Mouse (Mus musculus) MEL (cell line): ENCODE data around the gene Scg5. TPM values are rescaled to one million over a fixed set of nuclear protein-coding genes. Genes with fewer than 3 reads are reported as not detected.

Experiments
- DNase-seq: peaks from one replicate; pipeline ENCODE4 v3.0.0; 2011; ENCODE audit warnings: low read depth, low spot score
- H3K27ac ChIP-seq: 2 replicates; pipeline ENCODE4 v1.5.1; 2012; ENCODE audit warnings: low read depth, mild to moderate bottlenecking, control low read depth, low read length, moderate library complexity; ENCODE audit not compliant: control insufficient read depth
- H3K27me3 ChIP-seq, 2 experiments: fragments of 150-350 bp in 1 of 2; sonication (generic) in 1 of 2; 2 replicates each; pipeline ENCODE4 v1.6.1; 2012; ENCODE audit warnings: low read length in 2 of 2, mild to moderate bottlenecking in 2 of 2, improper control_type of control experiment in 1 of 2, moderate library complexity in 1 of 2; ENCODE audit not compliant: insufficient read depth in 2 of 2, control insufficient read depth in 1 of 2
- H3K36me3 ChIP-seq, 2 experiments: 2 replicates each; pipeline ENCODE4 v1.6.1; 2012 to 2014; ENCODE audit warnings: low read length in 2 of 2, improper control_type of control experiment in 1 of 2, inconsistent platforms in 1 of 2, mild to moderate bottlenecking in 1 of 2; ENCODE audit not compliant: insufficient read depth in 2 of 2, control insufficient read depth in 1 of 2
- H3K4me1 ChIP-seq, 2 experiments: fragments of 150-350 bp in 1 of 2; sonication (generic) in 1 of 2; 2 replicates each; pipeline ENCODE4 v1.6.1; 2012; ENCODE audit warnings: low read length in 2 of 2, improper control_type of control experiment in 1 of 2, mild to moderate bottlenecking in 1 of 2; ENCODE audit not compliant: insufficient read depth in 2 of 2, control insufficient read depth in 1 of 2
- H3K4me3 ChIP-seq, 2 experiments: fragments of 150-350 bp in 1 of 2; sonication (generic) in 1 of 2; 2 replicates each; pipeline ENCODE4 v1.5.1; 2012; ENCODE audit warnings: low read depth in 2 of 2, low read length in 2 of 2, mild to moderate bottlenecking in 2 of 2, moderate library complexity in 2 of 2, control low read depth in 1 of 2, improper control_type of control experiment in 1 of 2; ENCODE audit not compliant: control insufficient read depth in 1 of 2, insufficient read depth in 1 of 2
- H3K79me2 ChIP-seq: 2 replicates; pipeline ENCODE4 v1.6.1; 2012; ENCODE audit warnings: mild to moderate bottlenecking, low read length, moderate library complexity; ENCODE audit not compliant: control insufficient read depth, poor library complexity, insufficient read depth
- H3K9ac ChIP-seq: 2 replicates; pipeline ENCODE4 v1.6.1; 2012; ENCODE audit warnings: low read depth, mild to moderate bottlenecking, control low read depth, low read length, moderate library complexity; ENCODE audit not compliant: control insufficient read depth, poor library complexity, severe bottlenecking
- H3K9me3 ChIP-seq: fragments of 150-350 bp; sonication (generic); replicated peaks from 2 replicates; pipeline ENCODE4 v1.6.1; 2012; ENCODE audit warnings: mild to moderate bottlenecking, low read length, improper control_type of control experiment, moderate library complexity; ENCODE audit not compliant: insufficient read depth
- CHD1 ChIP-seq: IDR thresholded peaks from 2 replicates; pipeline ENCODE4 v1.6.1; 2012; ENCODE audit warnings: low read depth, mild to moderate bottlenecking, inconsistent platforms, low read length, improper control_type of control experiment
- CTCF ChIP-seq, 3 experiments: IDR thresholded peaks in 2 of 3; conservative IDR thresholded peaks in 1 of 3; 2 replicates each; pipeline ENCODE4 v1.5.1; 2011 to 2012; ENCODE audit warnings: low read length in 3 of 3, low read depth in 2 of 3, mild to moderate bottlenecking in 2 of 3, improper control_type of control experiment in 1 of 3, inconsistent platforms in 1 of 3, mixed read lengths in 1 of 3, moderate library complexity in 1 of 3; ENCODE audit not compliant: control insufficient read depth in 1 of 3, insufficient read depth in 1 of 3, poor library complexity in 1 of 3, severe bottlenecking in 1 of 3
- E2F4 ChIP-seq: IDR thresholded peaks from 2 replicates; pipeline ENCODE4 v1.6.1; 2011; ENCODE audit warnings: low read depth, low read length, improper control_type of control experiment, borderline replicate concordance
- EP300 ChIP-seq, 2 experiments: IDR thresholded peaks; 2 replicates each; pipeline ENCODE4 v1.6.1; 2011; ENCODE audit warnings: improper control_type of control experiment in 2 of 2, low read length in 2 of 2, low read depth in 1 of 2, mild to moderate bottlenecking in 1 of 2
- ETS1 ChIP-seq: IDR thresholded peaks from 2 replicates; pipeline ENCODE4 v1.6.1; 2012; ENCODE audit warnings: low read depth, mild to moderate bottlenecking, inconsistent platforms, low read length, improper control_type of control experiment, moderate library complexity
- KAT2A ChIP-seq: conservative IDR thresholded peaks from 2 replicates; pipeline ENCODE4 v1.6.1; 2012; ENCODE audit warnings: low read depth, low read length, improper control_type of control experiment, inconsistent platforms
- MAX ChIP-seq: IDR thresholded peaks from 2 replicates; pipeline ENCODE4 v1.6.1; 2011; ENCODE audit warnings: low read length, improper control_type of control experiment
- MEF2A ChIP-seq: IDR thresholded peaks from 2 replicates; pipeline ENCODE4 v1.6.1; 2014; ENCODE audit warnings: low read depth, mild to moderate bottlenecking, inconsistent platforms, low read length, improper control_type of control experiment; ENCODE audit not compliant: poor library complexity, insufficient replicate concordance, severe bottlenecking; ENCODE audit errors: extremely low read depth
- MYB ChIP-seq: IDR thresholded peaks from 2 replicates; pipeline ENCODE4 v1.6.1; 2011; ENCODE audit warnings: mild to moderate bottlenecking, low read depth, low read length, improper control_type of control experiment
- MYC ChIP-seq: IDR thresholded peaks from 2 replicates; pipeline ENCODE4 v1.6.1; 2011; ENCODE audit warnings: low read depth, mild to moderate bottlenecking, low read length, improper control_type of control experiment, moderate library complexity
- NRF1 ChIP-seq: IDR thresholded peaks from 2 replicates; pipeline ENCODE4 v1.6.1; 2014; ENCODE audit warnings: low read depth, mild to moderate bottlenecking, inconsistent platforms, low read length, improper control_type of control experiment, moderate library complexity; ENCODE audit not compliant: poor library complexity, insufficient read depth, severe bottlenecking
- POLR2AphosphoS2 ChIP-seq: IDR thresholded peaks from 2 replicates; pipeline ENCODE4 v1.6.1; 2011; ENCODE audit warnings: low read length, improper control_type of control experiment
- RAD21 ChIP-seq: IDR thresholded peaks from 2 replicates; pipeline ENCODE4 v1.6.1; 2011; ENCODE audit warnings: mild to moderate bottlenecking, low read depth, low read length, improper control_type of control experiment
- RCOR1 ChIP-seq: IDR thresholded peaks from 2 replicates; pipeline ENCODE4 v1.6.1; 2012; ENCODE audit warnings: low read depth, mild to moderate bottlenecking, inconsistent platforms, low read length, improper control_type of control experiment
- SIN3A ChIP-seq: IDR thresholded peaks from 2 replicates; pipeline ENCODE4 v1.6.1; 2012; ENCODE audit warnings: low read length, improper control_type of control experiment, inconsistent platforms
- SMC3 ChIP-seq: IDR thresholded peaks from 2 replicates; pipeline ENCODE4 v1.6.1; 2011; ENCODE audit warnings: low read depth, low read length, improper control_type of control experiment
- TBP ChIP-seq: IDR thresholded peaks from 2 replicates; pipeline ENCODE4 v1.8.0; 2011; ENCODE audit warnings: low read depth, low read length, improper control_type of control experiment
- TCF12 ChIP-seq: IDR thresholded peaks from 2 replicates; pipeline ENCODE4 v1.6.1; 2014; ENCODE audit warnings: low read depth, mild to moderate bottlenecking, inconsistent platforms, low read length, improper control_type of control experiment, moderate library complexity
- UBTF ChIP-seq: IDR thresholded peaks from 2 replicates; pipeline ENCODE4 v1.6.1; 2012; ENCODE audit warnings: low read depth, mild to moderate bottlenecking, inconsistent platforms, low read length, improper control_type of control experiment, moderate library complexity, borderline replicate concordance; ENCODE audit not compliant: insufficient read depth
- USF2 ChIP-seq, 2 experiments: IDR thresholded peaks; 2 replicates each; pipeline ENCODE4 v1.6.1; 2011 to 2012; ENCODE audit warnings: improper control_type of control experiment in 2 of 2, low read length in 2 of 2, borderline replicate concordance in 1 of 2, inconsistent platforms in 1 of 2, low read depth in 1 of 2, mild to moderate bottlenecking in 1 of 2; ENCODE audit not compliant: insufficient read depth in 1 of 2
- ZMIZ1 ChIP-seq: IDR thresholded peaks from 2 replicates; pipeline ENCODE4 v1.6.1; 2012; ENCODE audit warnings: low read depth, mild to moderate bottlenecking, inconsistent platforms, low read length, improper control_type of control experiment, moderate library complexity
- polyA plus RNA-seq, 2 experiments: library from polyadenylated mRNA; stranded (reverse) in 1 of 2; unstranded in 1 of 2; fragments of >175 nt in 1 of 2; fragments of >200 nt in 1 of 2; gene quantifications; 2 replicates each; pipeline versions ENCODE4 v1.2.1 to v1.2.4; 2012; ENCODE audit warnings: low replicate concordance in 2 of 2, low read depth in 1 of 2; ENCODE audit not compliant: insufficient read length in 2 of 2, insufficient read depth in 1 of 2, missing spikeins in 1 of 2
- total RNA-seq: library from RNA; depleted of rRNA; stranded (reverse); fragments of 300-350 nt; gene quantifications from 2 replicates; pipeline ENCODE4 v1.2.3, GENCODE M21; 2012

The Scg5 gene
- total and polyA plus RNA-seq, 3 experiments = 0.17 to 0.31 TPM; not detected in 1

DNA sequence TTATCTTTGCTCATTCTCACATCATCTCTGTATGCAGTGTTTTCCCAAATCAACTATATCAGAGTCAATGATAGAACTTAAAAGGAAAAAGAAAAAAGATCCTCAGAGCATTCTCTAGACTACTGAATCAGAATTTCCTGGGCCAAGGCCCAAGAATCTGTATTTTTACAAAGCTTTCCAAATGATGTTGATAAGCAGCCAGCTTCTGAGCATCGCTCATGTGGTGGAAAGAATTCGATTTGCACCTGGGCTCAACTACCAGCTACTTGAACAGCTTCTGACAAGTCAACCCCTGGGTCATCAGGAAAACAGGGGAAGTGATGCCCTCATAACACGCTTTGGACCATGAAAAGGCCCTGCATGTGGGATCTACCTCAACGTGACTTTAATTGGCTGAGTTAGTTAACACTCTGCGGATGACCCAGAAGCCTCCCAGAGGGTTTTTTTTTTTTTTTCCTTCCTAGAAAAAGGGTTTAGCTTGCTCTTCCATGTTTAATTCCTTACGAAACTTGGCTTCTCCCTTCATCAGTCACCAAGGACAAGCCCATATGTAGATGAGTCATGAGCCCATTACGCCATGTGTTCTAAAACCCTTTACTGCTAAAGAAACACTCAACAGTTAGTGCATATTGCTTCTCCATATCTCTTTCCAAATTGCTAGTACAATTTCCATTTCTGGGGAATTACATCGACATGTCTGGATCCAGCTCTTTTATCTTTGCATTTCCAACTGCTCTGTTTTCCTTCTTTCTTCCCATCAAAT lies 60.2 kb downstream of the Scg5 start:
- H3K27me3 ChIP-seq = no peaks in the 10 kb centered on the region
- TF ChIP-seq ETS1 = no peak
- no peak for TF ChIP-seq MEF2A
- TF ChIP-seq USF2 (IDR thresholded peaks at IDR 0.05; ENCODE audit: borderline replicate concordance in 1 of 2, insufficient read depth in 1 of 2, low read depth in 1 of 2, low read length in 2 of 2) = no peak
- TF ChIP-seq TCF12 = no peak
- no peak for TF ChIP-seq EP300 (IDR thresholded peaks at IDR 0.05; ENCODE audit: low read depth in 1 of 2, low read length in 2 of 2)
- no peak for TF ChIP-seq ZMIZ1
- no peak for TF ChIP-seq MYB
- no peak for TF ChIP-seq SIN3A
- no peak for TF ChIP-seq KAT2A
- TF ChIP-seq, all 39 proteins: peak for 0
- no peak overlapping the region for H3K9ac ChIP-seq
- H3K9me3 ChIP-seq = no peaks in the 10 kb centered on the region
- DNase-seq = no peak
- H3K4me1 ChIP-seq = no peaks in the 10 kb centered on the region
- no peaks in the 10 kb centered on the region for H3K79me2 ChIP-seq
- no peak overlapping the region for H3K27ac ChIP-seq
- H3K36me3 ChIP-seq = no peaks in the 10 kb centered on the region
- no peak overlapping the region for H3K4me3 ChIP-seq

DNA sequence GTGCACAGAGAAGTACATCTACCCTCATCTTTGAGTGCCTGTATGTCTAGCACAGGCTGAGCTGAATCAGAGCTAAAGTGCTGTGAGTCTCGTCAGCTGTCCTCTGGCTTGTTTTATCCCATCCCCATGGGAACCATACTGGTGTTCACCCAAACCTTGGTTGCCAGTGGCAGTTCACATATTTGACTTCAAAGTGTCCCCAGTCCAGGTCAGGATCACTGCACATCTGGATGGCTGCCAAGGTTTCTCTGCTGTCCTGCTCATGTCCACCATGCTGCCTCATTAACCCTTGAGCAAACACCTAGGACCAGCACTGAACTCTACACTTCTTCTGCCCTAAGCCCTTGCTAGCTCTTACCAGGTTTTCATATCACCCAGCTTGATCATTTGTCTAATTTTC lies 63.0 kb downstream of the Scg5 start:
- no peak for DNase-seq
- H3K27ac ChIP-seq = no peak overlapping the region
- H3K36me3 ChIP-seq = no peaks in the 10 kb centered on the region
- H3K4me1 ChIP-seq = no peaks in the 10 kb centered on the region
- no peaks in the 10 kb centered on the region for H3K9me3 ChIP-seq
- no peak overlapping the region for H3K9ac ChIP-seq
- no peak overlapping the region for H3K4me3 ChIP-seq
- no peak for TF ChIP-seq CHD1
- no peak for TF ChIP-seq UBTF
- no peak for TF ChIP-seq MYB
- no peak for TF ChIP-seq SIN3A
- no peaks in the 10 kb centered on the region for H3K27me3 ChIP-seq
- H3K79me2 ChIP-seq = no peaks in the 10 kb centered on the region

DNA sequence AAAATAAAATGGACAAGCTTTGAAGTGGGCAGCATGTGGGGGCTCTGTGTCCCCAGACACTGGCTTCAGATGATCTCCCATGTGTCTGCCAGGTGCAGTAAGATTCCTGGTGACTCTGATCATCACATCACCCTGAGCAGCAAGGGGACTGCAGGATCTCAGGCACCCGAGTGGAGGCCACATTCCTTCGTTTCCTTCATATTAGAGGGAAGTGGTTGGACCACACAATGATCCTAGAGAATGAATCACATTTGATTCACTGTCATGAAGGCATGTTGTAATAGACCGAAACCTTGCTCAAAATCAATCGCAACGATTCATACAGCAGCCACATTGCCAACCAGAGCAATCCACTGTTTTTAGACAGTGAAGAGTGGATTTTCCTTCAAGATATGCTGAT lies 64.0 kb downstream of the Scg5 start:
- Histone ChIP-seq H3K9ac (no peak overlapping the region), H3K4me1 (no peaks in the 10 kb centered on the region), H3K4me3 (no peak overlapping the region), H3K36me3 (no peaks in the 10 kb centered on the region), H3K27me3 (no peaks in the 10 kb centered on the region), H3K79me2 (no peaks in the 10 kb centered on the region), H3K27ac (no peak overlapping the region), H3K9me3 (no peaks in the 10 kb centered on the region)
- DNase-seq = no peak
- TF ChIP-seq TBP (no peak), ETS1 (no peak), MAX (no peak), E2F4 (no peak), CTCF (IDR thresholded peaks at IDR 0.05 in 2 of 3, conservative IDR thresholded peaks at IDR 0.05 in 1 of 3; ENCODE audit: control insufficient read depth in 1 of 3, insufficient read depth in 1 of 3, low read depth in 2 of 3, low read length in 3 of 3, poor library complexity in 1 of 3, severe bottlenecking in 1 of 3) (no peak), RCOR1 (no peak), RAD21 (no peak), MYC (no peak), SMC3 (no peak), POLR2AphosphoS2 (no peak), NRF1 (no peak), UBTF (no peak), CHD1 (no peak), EP300 (IDR thresholded peaks at IDR 0.05; ENCODE audit: low read depth in 1 of 2, low read length in 2 of 2) (no peak)
